Mouse (Mus musculus) ES-Bruce4 (cell line): ENCODE measurements around the gene Tnfrsf1a.

ENCODE experiments used
- CTCF ChIP-seq: IDR thresholded peaks from one replicate; pipeline ENCODE4 v1.8.1; 2011; ENCODE audit warnings: low read depth, low read length
- EP300 ChIP-seq: IDR thresholded peaks from 2 replicates; pipeline ENCODE4 v1.6.1; 2011; ENCODE audit warnings: low read depth, low read length; ENCODE audit not compliant: insufficient read depth
- POLR2A ChIP-seq: IDR thresholded peaks from one replicate; pipeline ENCODE4 v1.8.1; 2011; ENCODE audit warnings: low read length; ENCODE audit not compliant: insufficient read depth

DNA sequence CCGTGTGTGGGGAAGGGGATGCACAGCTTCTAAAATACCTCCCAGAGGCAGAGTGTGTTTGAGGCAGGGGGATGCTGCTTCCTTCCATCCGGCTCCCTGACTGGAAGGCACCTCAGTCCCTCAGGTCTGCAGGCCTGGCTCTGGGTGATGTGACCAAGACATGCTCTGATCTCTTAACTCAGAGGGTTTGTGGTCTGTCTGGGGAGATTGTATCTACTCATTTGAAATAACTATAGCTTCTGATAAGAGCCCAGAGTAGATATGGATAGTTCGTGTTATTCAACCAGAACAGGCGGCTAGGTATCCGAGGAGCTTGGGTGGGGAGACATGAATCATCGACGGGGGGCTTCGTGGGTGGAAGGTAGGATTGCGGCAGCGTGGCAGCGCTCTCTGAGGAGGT, 4.1 kb downstream of the Tnfrsf1a start:
- TF ChIP-seq CTCF (no peak), EP300 (no peak), POLR2A (no peak)
